Mouse (Mus musculus): ENCODE results near the gene Themis.

DNA sequence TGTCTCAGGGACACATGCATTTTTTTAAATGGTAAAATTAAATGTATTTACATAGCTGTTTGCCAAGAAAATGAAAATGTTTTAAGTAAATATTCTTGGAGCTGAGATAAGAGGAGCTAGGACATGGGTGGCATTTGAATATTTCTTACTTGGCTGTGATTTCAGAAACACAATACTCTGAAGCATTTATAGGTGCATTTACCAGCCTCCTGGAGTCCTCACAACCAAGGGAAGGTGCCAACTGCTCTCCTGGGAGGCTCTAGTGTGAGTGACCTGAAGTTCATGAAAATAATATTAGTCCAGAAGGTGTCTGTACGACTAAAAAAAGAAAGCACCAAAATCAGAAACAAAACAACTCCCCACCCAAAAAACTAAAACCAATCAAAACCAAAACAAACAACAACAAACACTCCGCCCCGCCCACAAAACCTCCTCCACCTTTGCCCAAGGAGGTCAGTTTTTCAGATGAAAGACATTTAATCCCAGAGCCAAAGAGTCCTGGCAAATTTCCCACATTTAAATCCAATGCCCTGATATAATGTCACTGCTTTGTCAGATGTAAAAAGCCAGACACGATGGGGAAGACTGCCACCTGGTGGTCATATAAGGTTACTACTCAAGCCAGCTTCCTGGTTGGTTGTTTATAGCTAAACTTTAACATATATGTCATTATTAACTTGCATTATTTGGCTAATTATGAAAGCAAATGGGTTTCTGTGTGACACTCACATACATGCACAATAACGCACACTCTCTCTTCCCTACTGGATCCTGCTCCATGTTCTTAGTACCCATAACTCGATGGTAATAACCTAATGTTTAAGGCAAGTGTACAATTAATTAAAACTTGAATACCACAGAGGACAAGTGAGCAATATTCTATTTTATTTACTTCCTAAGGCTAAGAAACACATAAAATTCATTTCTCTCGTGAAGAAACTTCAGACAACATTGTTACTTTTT is 175.9 kb downstream of the Themis start:
- TF ChIP-seq CTCF (IDR thresholded peaks at IDR 0.05; ENCODE audit: low read depth) (peak; percentile 83), EP300 (IDR thresholded peaks at IDR 0.05; ENCODE audit: low read depth) (no peak)

All from heart, postnatal 0 days (tissue).